Mouse (Mus musculus): ENCODE data around the gene Prkg1. TPM values are rescaled to one million over a fixed set of nuclear protein-coding genes. Genes with fewer than 3 reads are reported as not detected.

Prkg1 gene
- polyA plus RNA-seq, 1 experiment from 2014 or later = 3.5 TPM

GRCm38 (mm10) chr19:31046601-31047000 lies 718.2 kb downstream of the Prkg1 start:
- no peak for ATAC-seq (replicated peaks; ENCODE audit: low FRiP score)
- Histone ChIP-seq H3K9me3 (replicated peaks) (no peaks in the 10 kb centered on the region), H3K27me3 (no peaks in the 10 kb centered on the region), H3K4me2 (no peak overlapping the region), H3K36me3 (no peaks in the 10 kb centered on the region), H3K27ac (no peak overlapping the region), H3K4me3 (replicated peaks) (no peak overlapping the region), H3K9ac (no peak overlapping the region), H3K4me1 (no peaks in the 10 kb centered on the region)
- 92% methylated on average over 4 of the region's 4 CpGs for WGBS

- Histone ChIP-seq H3K36me3 (no peaks in the 10 kb centered on the region), H3K4me1 (no peaks in the 10 kb centered on the region), H3K4me2 (no peak overlapping the region), H3K9ac (no peak overlapping the region), H3K4me3 (replicated peaks) (no peak overlapping the region), H3K9me3 (replicated peaks) (no peaks in the 10 kb centered on the region), H3K27me3 (no peaks in the 10 kb centered on the region), H3K27ac (no peak overlapping the region)
- WGBS = 84% methylated on average over 2 of the region's 2 CpGs
- ATAC-seq (replicated peaks; ENCODE audit: low FRiP score) = no peak
Observed at GRCm38 (mm10) chr19:31040948-31041847, 723.6 kb downstream of the Prkg1 start.

- Histone ChIP-seq H3K27ac (no peak overlapping the region), H3K4me2 (no peak overlapping the region), H3K4me3 (replicated peaks) (no peak overlapping the region), H3K9me3 (replicated peaks) (no peaks in the 10 kb centered on the region), H3K9ac (no peak overlapping the region), H3K27me3 (no peaks in the 10 kb centered on the region), H3K36me3 (no peaks in the 10 kb centered on the region), H3K4me1 (no peaks in the 10 kb centered on the region)
- 75% methylated on average over 3 of the region's 3 CpGs for WGBS
- ATAC-seq (replicated peaks; ENCODE audit: low FRiP score) = no peak
Observed at GRCm38 (mm10) chr19:31038951-31039350, 725.9 kb downstream of the Prkg1 start.

DNA sequence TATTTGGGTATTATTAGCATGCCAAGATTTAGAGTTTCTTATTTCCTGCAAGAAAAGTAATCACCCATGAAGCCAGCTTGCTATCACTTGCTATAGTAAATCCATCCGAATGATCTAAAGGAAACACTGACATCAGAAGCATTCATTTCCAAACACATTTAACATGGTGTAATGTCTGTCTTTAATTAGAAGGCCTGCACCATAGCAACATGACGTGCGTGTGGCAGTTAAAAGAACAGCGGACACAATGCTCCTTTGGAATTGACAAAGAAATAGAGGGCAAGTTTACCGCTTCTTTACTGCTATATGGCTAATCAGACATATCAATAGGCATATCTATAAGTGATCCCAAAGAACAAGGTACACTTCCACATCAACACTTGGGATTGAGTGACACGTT lies 733.2 kb downstream of the Prkg1 start:
- no peaks in the 10 kb centered on the region for H3K27me3 ChIP-seq
- 70% methylated on average over 6 of the region's 6 CpGs for WGBS
- no peak overlapping the region for H3K4me3 ChIP-seq (replicated peaks)
- no peaks in the 10 kb centered on the region for H3K36me3 ChIP-seq
- H3K4me2 ChIP-seq = no peak overlapping the region
- H3K9me3 ChIP-seq (replicated peaks) = no peaks in the 10 kb centered on the region
- no peak overlapping the region for H3K9ac ChIP-seq
- no peaks in the 10 kb centered on the region for H3K4me1 ChIP-seq
- ATAC-seq (replicated peaks; ENCODE audit: low FRiP score) = no peak
- H3K27ac ChIP-seq = no peak overlapping the region

GRCm38 (mm10) chr19:31026797-31027196 lies 738.0 kb downstream of the Prkg1 start:
- Histone ChIP-seq H3K9ac (no peak overlapping the region), H3K9me3 (replicated peaks) (no peaks in the 10 kb centered on the region), H3K27ac (no peak overlapping the region), H3K4me1 (no peaks in the 10 kb centered on the region), H3K27me3 (no peaks in the 10 kb centered on the region), H3K36me3 (no peaks in the 10 kb centered on the region), H3K4me2 (no peak overlapping the region), H3K4me3 (replicated peaks) (no peak overlapping the region)
- WGBS = 79% methylated on average over 5 of the region's 5 CpGs
- ATAC-seq (replicated peaks; ENCODE audit: low FRiP score) = no peak

- H3K4me2 ChIP-seq = no peak overlapping the region
- no peaks in the 10 kb centered on the region for H3K9me3 ChIP-seq (replicated peaks)
- WGBS = 73% methylated on average over 3 of the region's 3 CpGs
- no peak overlapping the region for H3K4me3 ChIP-seq (replicated peaks)
- H3K4me1 ChIP-seq = no peaks in the 10 kb centered on the region
- no peak overlapping the region for H3K27ac ChIP-seq
- ATAC-seq (replicated peaks; ENCODE audit: low FRiP score) = no peak
- no peaks in the 10 kb centered on the region for H3K27me3 ChIP-seq
- no peak overlapping the region for H3K9ac ChIP-seq
- no peaks in the 10 kb centered on the region for H3K36me3 ChIP-seq
Observed at GRCm38 (mm10) chr19:31011528-31012133, 753.2 kb downstream of the Prkg1 start.

DNA sequence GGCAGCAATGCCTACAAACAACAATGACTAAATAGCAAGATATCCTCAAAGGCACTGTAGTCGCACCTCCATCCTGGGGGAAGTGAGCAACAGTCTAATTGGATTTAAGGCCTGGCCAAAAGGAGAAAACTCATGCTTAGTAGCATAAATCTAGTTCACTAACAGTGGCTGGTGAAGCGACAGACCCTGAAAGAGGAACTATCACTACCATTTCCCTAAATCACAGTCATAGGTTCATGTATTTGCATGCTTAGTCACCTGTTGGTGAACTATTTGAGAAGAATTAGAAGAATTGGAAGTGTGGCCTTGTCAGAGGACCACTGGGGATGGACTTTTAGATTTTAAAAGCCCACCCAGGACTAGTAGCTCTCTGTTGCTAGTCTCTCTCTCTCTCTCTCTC lies 766.3 kb downstream of the Prkg1 start:
- no peak overlapping the region for H3K9ac ChIP-seq
- 82% methylated on average over 2 of the region's 2 CpGs for WGBS
- no peaks in the 10 kb centered on the region for H3K36me3 ChIP-seq
- ATAC-seq (replicated peaks; ENCODE audit: low FRiP score) = no peak
- no peak overlapping the region for H3K4me2 ChIP-seq
- no peaks in the 10 kb centered on the region for H3K4me1 ChIP-seq
- no peak overlapping the region for H3K27ac ChIP-seq
- no peaks in the 10 kb centered on the region for H3K27me3 ChIP-seq
- H3K9me3 ChIP-seq (replicated peaks) = no peaks in the 10 kb centered on the region
- H3K4me3 ChIP-seq (replicated peaks) = no peak overlapping the region

DNA sequence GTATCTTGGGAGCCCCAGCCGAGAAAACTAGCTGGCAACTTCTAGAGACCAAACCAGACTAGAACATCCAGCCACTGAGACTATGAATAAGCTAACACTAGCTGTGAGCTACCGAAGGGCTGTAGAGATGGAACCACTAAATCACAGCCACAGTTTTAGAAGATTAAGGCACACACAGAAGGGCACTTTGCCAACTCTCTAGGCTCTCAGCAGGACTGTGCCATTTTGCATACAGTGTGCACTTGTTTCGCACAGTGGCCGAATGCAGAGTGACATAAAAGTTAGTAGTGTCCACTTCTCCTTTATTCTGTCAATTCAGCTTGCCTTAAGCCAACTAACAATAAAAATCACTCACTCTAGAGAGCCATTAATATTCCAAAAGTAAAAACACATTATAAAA lies 774.4 kb downstream of the Prkg1 start:
- Histone ChIP-seq H3K27ac (no peak overlapping the region), H3K27me3 (no peaks in the 10 kb centered on the region), H3K9me3 (replicated peaks) (no peaks in the 10 kb centered on the region), H3K36me3 (no peaks in the 10 kb centered on the region), H3K9ac (no peak overlapping the region), H3K4me3 (replicated peaks) (no peak overlapping the region), H3K4me2 (no peak overlapping the region), H3K4me1 (no peaks in the 10 kb centered on the region)
- WGBS = 68% methylated on average over 4 of the region's 4 CpGs
- no peak for ATAC-seq (replicated peaks; ENCODE audit: low FRiP score)

- H3K4me3 ChIP-seq (replicated peaks) = no peak overlapping the region
- H3K27me3 ChIP-seq = no peaks in the 10 kb centered on the region
- no peak overlapping the region for H3K9ac ChIP-seq
- H3K4me2 ChIP-seq = no peak overlapping the region
- H3K36me3 ChIP-seq = no peaks in the 10 kb centered on the region
- ATAC-seq (replicated peaks; ENCODE audit: low FRiP score) = no peak
- H3K27ac ChIP-seq = no peak overlapping the region
- 95% methylated on average over 4 of the region's 4 CpGs for WGBS
- no peaks in the 10 kb centered on the region for H3K4me1 ChIP-seq
- H3K9me3 ChIP-seq (replicated peaks) = no peaks in the 10 kb centered on the region
Observed at GRCm38 (mm10) chr19:30982436-30982835, 782.4 kb downstream of the Prkg1 start.

GRCm38 (mm10) chr19:30978096-30978495 lies 786.7 kb downstream of the Prkg1 start:
- Histone ChIP-seq H3K4me3 (replicated peaks) (no peak overlapping the region), H3K4me1 (no peaks in the 10 kb centered on the region), H3K36me3 (no peaks in the 10 kb centered on the region), H3K4me2 (no peak overlapping the region), H3K9ac (no peak overlapping the region), H3K27me3 (no peaks in the 10 kb centered on the region), H3K9me3 (replicated peaks) (no peaks in the 10 kb centered on the region), H3K27ac (no peak overlapping the region)
- WGBS = 79% methylated on average over 4 of the region's 4 CpGs
- ATAC-seq (replicated peaks; ENCODE audit: low FRiP score) = no peak

DNA sequence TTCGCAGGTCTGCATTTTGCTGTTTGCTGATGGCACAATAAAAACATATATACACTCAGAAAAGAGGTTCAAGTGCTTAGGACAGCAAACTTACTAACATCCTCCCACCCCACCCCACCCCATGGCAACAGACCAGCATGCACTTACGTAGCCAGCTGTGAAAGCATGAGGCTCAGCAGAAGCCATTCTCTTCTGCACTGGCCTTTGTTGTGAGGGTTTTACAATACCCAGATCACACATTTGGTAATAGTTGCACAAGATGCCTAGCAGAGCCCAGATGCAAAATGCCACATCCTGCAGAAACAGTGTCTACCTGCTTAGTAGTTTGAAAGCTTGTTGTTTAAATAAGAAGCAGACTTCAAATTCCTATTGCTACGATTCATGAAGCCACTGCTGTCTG lies 814.2 kb downstream of the Prkg1 start:
- Histone ChIP-seq H3K36me3 (no peaks in the 10 kb centered on the region), H3K27ac (no peak overlapping the region), H3K4me2 (no peak overlapping the region), H3K4me1 (no peaks in the 10 kb centered on the region), H3K4me3 (replicated peaks) (no peak overlapping the region), H3K9ac (no peak overlapping the region), H3K9me3 (replicated peaks) (no peaks in the 10 kb centered on the region), H3K27me3 (no peaks in the 10 kb centered on the region)
- ATAC-seq (replicated peaks; ENCODE audit: low FRiP score) = no peak
- WGBS = 90% methylated on average over 3 of the region's 3 CpGs

DNA sequence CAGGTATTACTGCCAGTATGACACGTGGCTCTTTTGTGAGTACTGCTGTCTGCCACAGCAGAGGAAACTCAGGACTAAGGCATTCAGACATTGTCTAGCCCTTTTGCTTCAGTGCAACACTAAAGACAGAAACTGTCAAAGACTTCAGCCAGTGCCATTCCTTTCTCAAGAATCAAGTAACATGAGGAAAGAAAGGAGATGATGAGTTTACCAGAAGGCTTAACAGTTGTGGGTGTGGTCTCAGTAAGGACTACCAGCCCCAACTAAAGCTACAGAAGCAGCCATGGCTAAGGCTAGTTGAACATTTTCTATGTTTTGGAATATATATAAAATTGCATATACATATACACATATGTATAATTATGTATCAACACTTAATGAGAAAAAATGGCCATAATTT lies 816.6 kb downstream of the Prkg1 start:
- Histone ChIP-seq H3K9me3 (replicated peaks) (no peaks in the 10 kb centered on the region), H3K9ac (no peak overlapping the region), H3K4me1 (no peaks in the 10 kb centered on the region), H3K36me3 (no peaks in the 10 kb centered on the region), H3K27ac (no peak overlapping the region), H3K4me3 (replicated peaks) (no peak overlapping the region), H3K4me2 (no peak overlapping the region), H3K27me3 (no peaks in the 10 kb centered on the region)
- ATAC-seq (replicated peaks; ENCODE audit: low FRiP score) = peak; percentile 54; the same call in 1 of the 2 replicates
- WGBS = 62% methylated on average over 1 of the region's 1 CpGs
